Mouse (Mus musculus) layer of hippocampus, adult 2 months (tissue): ENCODE data around the gene Rem2. TPM values are rescaled to one million over a fixed set of nuclear protein-coding genes. Genes with fewer than 3 reads are reported as not detected.

Experiments used
- DNase-seq, 2 experiments: peaks; one replicate each; pipeline ENCODE4 v3.0.0; 2022; ENCODE audit warnings: low spot score in 2 of 2
- H3K27ac ChIP-seq: fragments of 200-600 bp; 2 replicates; pipeline ENCODE4 v1.8.1; 2022
- H3K4me3 ChIP-seq: fragments of 200-600 bp; 2 replicates; pipeline ENCODE4 v1.8.1; 2022; ENCODE audit warnings: mild to moderate bottlenecking
- CTCF ChIP-seq: fragments of 200-600 bp; conservative IDR thresholded peaks from 2 replicates; pipeline ENCODE4 v1.8.1; 2022; ENCODE audit warnings: antibody characterized with exemption, mild to moderate bottlenecking, moderate library complexity
- total RNA-seq, 2 experiments: library from RNA; stranded (reverse); gene quantifications; 2 replicates each; pipeline ENCODE4 v1.2.3; 2021

The Rem2 gene
- total RNA-seq, 2 experiments from 2014 or later, result 23.9 to 24.0 TPM

DNA sequence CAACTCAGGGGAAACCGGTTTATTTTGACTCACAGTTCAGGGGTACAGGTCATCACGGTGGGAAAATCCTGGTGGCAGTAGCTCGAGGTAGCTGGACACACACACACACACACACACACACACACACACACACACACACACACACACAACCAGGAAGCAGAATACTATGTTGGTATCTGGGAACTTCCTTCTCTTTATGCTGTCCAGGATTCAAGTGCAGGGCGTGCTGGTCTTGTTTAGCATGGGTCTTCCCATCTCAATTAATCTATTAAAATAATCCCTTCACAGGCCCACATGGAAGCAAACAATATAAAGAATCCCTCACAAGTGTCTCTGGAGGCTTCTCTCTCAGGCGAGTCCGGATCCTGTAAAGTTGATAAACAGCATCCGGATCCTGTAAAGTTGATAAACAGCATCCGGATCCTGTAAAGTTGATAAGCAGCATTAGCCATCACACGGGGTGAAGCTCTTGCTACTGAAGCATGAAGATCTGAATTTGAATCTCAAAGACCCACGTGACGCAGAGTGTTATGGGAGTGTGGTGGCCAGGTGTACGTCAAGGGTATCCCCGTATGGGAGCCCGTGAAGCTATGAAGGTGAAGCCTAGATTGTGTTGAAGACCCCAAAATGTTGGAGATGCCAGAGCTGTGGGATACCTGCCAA lies 17.9 kb upstream of the Rem2 start:
- H3K27ac ChIP-seq, result no peak overlapping the region
- DNase-seq, result no peak
- H3K4me3 ChIP-seq, result no peak overlapping the region
- TF ChIP-seq CTCF, result no peak

DNA sequence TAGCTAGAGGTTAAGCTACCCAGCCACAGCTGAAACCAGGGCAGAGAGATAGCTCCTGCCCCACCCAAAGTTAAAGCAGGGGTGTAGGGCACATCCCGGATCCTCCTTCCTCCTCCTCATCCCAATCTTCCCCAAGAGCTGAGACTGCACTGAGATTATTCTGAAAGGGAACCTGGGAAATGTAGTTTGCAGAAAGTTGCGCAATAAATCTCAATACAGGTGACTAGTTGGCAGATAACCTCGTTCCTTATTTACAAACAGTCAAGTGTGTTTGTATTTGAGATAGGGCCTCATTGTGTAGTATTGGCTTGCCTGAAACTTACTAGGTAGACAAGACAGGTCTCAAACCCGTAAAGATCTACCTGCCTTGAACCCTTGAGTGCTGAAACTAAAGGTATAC lies 13.8 kb upstream of the Rem2 start:
- no peak overlapping the region for H3K27ac ChIP-seq
- TF ChIP-seq CTCF, result no peak
- no peak overlapping the region for H3K4me3 ChIP-seq
- no peak for DNase-seq

DNA sequence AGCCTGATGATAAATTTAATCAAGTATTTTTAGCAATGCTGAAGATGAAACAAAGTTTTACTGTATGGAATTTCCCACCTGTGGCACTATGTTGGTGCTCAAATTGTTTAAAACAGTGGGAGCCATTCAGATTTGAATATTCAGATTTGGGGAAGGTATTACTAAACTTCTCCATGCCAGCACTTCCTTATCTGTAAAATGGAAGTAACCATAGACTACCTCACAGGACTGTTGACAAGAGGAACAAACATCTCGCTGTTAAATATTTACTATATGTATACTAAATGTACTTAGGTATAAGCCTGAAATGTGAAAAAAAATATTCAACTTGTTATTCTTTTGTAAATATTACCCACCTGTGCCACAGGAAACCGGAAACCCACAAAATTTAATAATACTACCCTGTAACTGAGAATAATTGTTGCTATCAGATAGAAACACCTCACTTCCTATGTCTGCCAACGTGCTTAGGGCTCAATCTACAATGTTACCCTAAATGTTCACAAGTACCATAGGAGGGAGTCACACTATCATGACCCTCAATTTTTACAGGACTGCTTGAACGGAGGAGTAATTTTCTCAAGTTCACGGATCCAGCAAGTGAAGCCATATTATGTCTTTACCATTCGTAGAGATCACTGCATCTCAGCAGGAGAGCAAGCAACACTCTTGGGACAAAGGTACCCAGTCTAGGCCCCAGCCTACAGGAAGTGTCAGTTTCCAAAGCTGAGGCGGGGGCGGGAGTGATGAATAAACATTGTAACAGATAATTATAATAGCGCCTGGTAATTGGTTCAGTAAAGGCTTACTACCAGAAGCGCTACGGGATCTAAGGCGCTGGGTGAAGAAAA lies 12.6 kb upstream of the Rem2 start:
- DNase-seq, result no peak
- Histone ChIP-seq H3K4me3 (peak overlapping the region; percentile 92), H3K27ac (peak overlapping the region; percentile 87)
- TF ChIP-seq CTCF, result no peak

GRCm38 (mm10) chr14:54463959-54464292 lies 12.0 kb upstream of the Rem2 start, which contains the start of gene Lrp10:
Lrp10 (plus strand) TSS chr14:54464137.
- Histone ChIP-seq H3K27ac (peak within 1 kb of the TSS; percentile 87), H3K4me3 (peak within 1 kb of the TSS; percentile 92)
- TF ChIP-seq CTCF, result no peak
- DNase-seq, result peak; percentile 82 to 86

DNA sequence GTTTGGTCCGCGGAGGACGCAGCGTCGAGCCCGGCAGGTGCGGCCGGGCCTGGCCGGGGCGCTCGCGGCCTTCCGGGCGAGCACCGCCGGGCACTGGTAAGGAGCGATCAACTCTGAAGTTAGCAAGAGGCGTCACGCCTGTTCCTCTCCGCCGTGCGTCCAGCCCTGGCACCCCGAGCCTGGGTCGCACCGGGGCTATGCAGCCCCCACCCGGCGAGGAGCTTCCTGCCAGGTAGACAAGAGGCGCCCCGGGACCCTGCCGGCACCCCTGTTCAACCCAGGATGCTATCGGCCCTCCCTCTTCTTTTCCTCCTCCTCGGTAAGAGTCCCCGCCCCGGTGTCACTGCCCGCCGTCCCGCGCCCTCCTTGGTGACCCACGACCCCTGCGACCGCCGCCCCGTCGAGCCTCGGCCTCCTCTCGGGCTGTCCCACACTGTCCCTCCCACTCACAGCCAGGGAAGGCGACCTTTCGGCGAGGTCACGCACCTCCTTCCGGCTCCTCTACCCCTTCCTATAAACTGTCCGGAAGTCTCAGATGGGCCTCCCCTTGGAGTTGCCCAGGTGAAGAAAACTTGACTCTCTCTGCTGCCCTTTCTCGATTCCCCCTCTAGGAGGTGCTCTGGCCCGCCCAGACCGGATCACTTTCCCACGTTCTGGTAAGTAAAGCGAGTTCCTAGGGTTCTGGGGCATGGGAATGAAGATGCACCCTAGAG lies 11.5 kb upstream of the Rem2 start:
- DNase-seq, result peak; percentile 24 to 53
- TF ChIP-seq CTCF, result peak; percentile 80
- Histone ChIP-seq H3K4me3 (peak overlapping the region; percentile 92), H3K27ac (peak overlapping the region; percentile 87)

GRCm38 (mm10) chr14:54471467-54471866 lies 4.4 kb upstream of the Rem2 start:
- Histone ChIP-seq H3K27ac (no peak overlapping the region), H3K4me3 (no peak overlapping the region)
- no peak for TF ChIP-seq CTCF
- no peak for DNase-seq

GRCm38 (mm10) chr14:54472671-54473070 lies 3.2 kb upstream of the Rem2 start:
- no peak overlapping the region for H3K27ac ChIP-seq
- H3K4me3 ChIP-seq, result no peak overlapping the region
- no peak for TF ChIP-seq CTCF
- no peak for DNase-seq

GRCm38 (mm10) chr14:54474744-54475143 lies 1.2 kb upstream of the Rem2 start:
- TF ChIP-seq CTCF, result no peak
- DNase-seq, result no peak
- H3K27ac ChIP-seq, result no peak overlapping the region
- H3K4me3 ChIP-seq, result no peak overlapping the region

- Histone ChIP-seq H3K4me3 (peak overlapping the region; percentile 67; the same call in 1 of the 2 replicates), H3K27ac (no peak overlapping the region)
- TF ChIP-seq CTCF, result no peak
- DNase-seq, result no peak
These were observed 1.4 kb downstream of the Rem2 start for GRCm38 (mm10) chr14:54477172-54477909.

- no peak for TF ChIP-seq CTCF
- DNase-seq, result no peak
- Histone ChIP-seq H3K27ac (peak overlapping the region; percentile 56; the same call in 1 of the 2 replicates), H3K4me3 (peak overlapping the region; percentile 30; the same call in 1 of the 2 replicates)
These were observed 3.6 kb downstream of the Rem2 start for GRCm38 (mm10) chr14:54479451-54479920.

GRCm38 (mm10) chr14:54480673-54481072 lies 4.8 kb downstream of the Rem2 start:
- no peak for DNase-seq
- Histone ChIP-seq H3K27ac (peak overlapping the region; percentile 36; the same call in 1 of the 2 replicates), H3K4me3 (no peak overlapping the region)
- TF ChIP-seq CTCF, result no peak

DNA sequence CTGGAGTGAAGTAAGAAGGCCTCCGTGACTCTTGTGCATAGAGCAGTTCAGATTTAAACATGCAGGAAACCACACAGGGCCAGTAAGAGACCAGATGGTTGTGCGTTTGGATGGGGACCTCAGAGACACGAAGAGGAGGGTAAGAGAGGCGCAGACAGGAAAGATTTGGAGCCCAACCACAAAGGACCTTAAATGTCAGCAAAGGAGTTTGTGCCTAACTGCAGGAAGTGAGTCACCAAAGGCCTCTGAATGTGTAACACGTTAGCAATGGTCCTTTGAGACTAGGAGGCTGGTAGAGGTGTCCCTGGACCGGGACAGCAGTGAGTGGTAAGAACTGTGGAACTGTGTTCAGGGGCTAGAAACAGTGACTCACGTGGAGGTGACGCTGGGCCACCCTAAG lies 5.5 kb downstream of the Rem2 start:
- no peak overlapping the region for H3K4me3 ChIP-seq
- TF ChIP-seq CTCF, result no peak
- no peak for DNase-seq
- H3K27ac ChIP-seq, result peak overlapping the region; percentile 36; the same call in 1 of the 2 replicates
